ENCODE assay signal across 23 mouse cellular contexts in the genomic region with DNA sequence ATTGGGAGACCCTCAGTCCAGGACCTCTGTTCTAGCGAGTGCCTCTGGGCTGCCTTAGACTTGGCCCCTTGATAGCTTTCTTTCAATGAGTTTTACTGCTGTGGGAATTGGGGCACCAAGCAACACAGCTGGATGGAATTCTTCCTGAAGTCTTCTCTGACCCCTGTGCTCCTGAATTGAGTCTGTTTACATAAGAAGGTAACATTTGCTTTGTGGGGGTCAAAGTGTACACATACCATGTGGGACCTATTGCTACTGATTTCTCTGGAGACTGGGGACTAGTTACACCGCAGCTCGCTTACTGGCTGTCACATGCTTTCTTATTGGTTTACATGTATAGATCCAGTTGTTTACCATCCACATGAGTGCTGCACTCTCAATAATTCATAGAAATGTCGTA.
DNase-seq lines count a peak whose midpoint lies in the region; ATAC-seq and TF ChIP-seq lines count a peak whose summit lies in the region.
"Had no signal": no experiment of that assay in that cellular context is flagged by ENCODE, and none has a peak within 500 bp of the region (broad histone marks: within the 10 kb centered on the region; RNA-seq: fewer than 3 reads in every experiment).

No protein-coding gene starts in this region.

- TF ChIP-seq POLR2A in kidney, adult 2 months (IDR thresholded peaks at IDR 0.05; ENCODE audit: low read depth, low read length): no peak

- no peak for TF ChIP-seq EP300 in liver, postnatal 0 days (IDR thresholded peaks at IDR 0.05; ENCODE audit: low read depth)

- H3K4me2 ChIP-seq in hindbrain, embryonic 13.5 days: no peak overlapping the region
- no peak overlapping the region for H3K4me2 ChIP-seq in intestine, embryonic 16.5 days (ENCODE audit: low read depth, low read length)
- no peak overlapping the region for H3K4me2 ChIP-seq in liver, postnatal 0 days (ENCODE audit: low read depth, low read length)
- H3K4me2 ChIP-seq: neural tube, embryonic 12.5 days had no signal

- ATAC-seq in hindbrain, embryonic 13.5 days (ENCODE audit: low FRiP score): no peak
- peak; percentile 74 for ATAC-seq in intestine, embryonic 16.5 days
- ATAC-seq in liver, postnatal 0 days: peak; percentile 72
- ATAC-seq in erythroid progenitor cell, adult 5-6 weeks (replicated peaks; ENCODE audit: low FRiP score, poor library complexity, severe bottlenecking): no peak
- ATAC-seq: CD4-positive, CD25-positive, alpha-beta regulatory T cell, adult 4 months; hindbrain, embryonic 16.5 days had no signal

- H3K4me3 ChIP-seq in hindbrain, embryonic 10.5 days: no peak overlapping the region
- H3K4me3 ChIP-seq in hindbrain, embryonic 13.5 days: no peak overlapping the region
- no peak overlapping the region for H3K4me3 ChIP-seq in intestine, embryonic 16.5 days (ENCODE audit: low read length)
- H3K4me3 ChIP-seq in liver, postnatal 0 days (ENCODE audit: low read depth, low read length): no peak overlapping the region
- H3K4me3 ChIP-seq in kidney, adult 2 months (ENCODE audit: insufficient read depth, low read depth, low read length): no peak overlapping the region
- H3K4me3 ChIP-seq: left cerebral cortex, adult 2 months; megakaryocyte, embryonic 14.5 days; neural tube, embryonic 12.5 days had no signal

- H3K36me3 ChIP-seq in hindbrain, embryonic 10.5 days: no peaks in the 10 kb centered on the region
- H3K36me3 ChIP-seq in hindbrain, embryonic 13.5 days: no peaks in the 10 kb centered on the region
- no peaks in the 10 kb centered on the region for H3K36me3 ChIP-seq in intestine, embryonic 16.5 days (ENCODE audit: control insufficient read depth, insufficient read depth, low read length)
- H3K36me3 ChIP-seq in liver, postnatal 0 days (replicated peaks; ENCODE audit: insufficient read depth, low read length): no peaks in the 10 kb centered on the region
- H3K36me3 ChIP-seq in kidney, adult 2 months (ENCODE audit: control insufficient read depth, insufficient read depth, low read length): no peaks in the 10 kb centered on the region
- H3K36me3 ChIP-seq: G1E; neural tube, embryonic 12.5 days had no signal

- H3K9me3 ChIP-seq in hindbrain, embryonic 10.5 days: no peaks in the 10 kb centered on the region
- H3K9me3 ChIP-seq in hindbrain, embryonic 13.5 days: no peaks in the 10 kb centered on the region
- no peaks in the 10 kb centered on the region for H3K9me3 ChIP-seq in intestine, embryonic 16.5 days (ENCODE audit: control insufficient read depth, low read length)
- H3K9me3 ChIP-seq in liver, postnatal 0 days (ENCODE audit: low read length): no peaks in the 10 kb centered on the region
- H3K9me3 ChIP-seq: neural tube, embryonic 12.5 days had no signal

- DNase-seq in hindbrain, embryonic 10.5 days (ENCODE audit: low spot score): peak; percentile 17
- peak; percentile 61 for DNase-seq in embryo, embryonic 10.5 days (ENCODE audit: low spot score)
- DNase-seq in liver, postnatal 0 days: no peak
- no peak for DNase-seq in natural killer cell, adult 2 months (ENCODE audit: low spot score in 2 of 2)
- DNase-seq in kidney, adult 2 months: no peak
- DNase-seq: adrenal gland, postnatal 36 days; cerebellum, adult 2 months; heart, adult 18-20 months; heart, postnatal 36 days; kidney, adult 18-20 months; kidney, postnatal 14 days; left cerebral cortex, postnatal 4 days; lung, postnatal 10 days; thymus, postnatal 25 days had no signal

- no peak overlapping the region for H3K9ac ChIP-seq in hindbrain, embryonic 13.5 days
- H3K9ac ChIP-seq in intestine, embryonic 16.5 days (ENCODE audit: low read depth, low read length): no peak overlapping the region; the same call in 1 of the 2 replicates
- no peak overlapping the region for H3K9ac ChIP-seq in liver, postnatal 0 days (replicated peaks)
- H3K9ac ChIP-seq: neural tube, embryonic 12.5 days had no signal

- peaks cover 4% of the 10 kb centered on the region for H3K27me3 ChIP-seq in hindbrain, embryonic 10.5 days (ENCODE audit: insufficient read depth, poor library complexity, severe bottlenecking)
- no peaks in the 10 kb centered on the region for H3K27me3 ChIP-seq in hindbrain, embryonic 13.5 days
- no peaks in the 10 kb centered on the region for H3K27me3 ChIP-seq in intestine, embryonic 16.5 days (replicated peaks; ENCODE audit: control insufficient read depth, insufficient read depth, low read length)
- H3K27me3 ChIP-seq in liver, postnatal 0 days (ENCODE audit: insufficient read depth, low read length): no peaks in the 10 kb centered on the region
- H3K27me3 ChIP-seq in kidney, adult 2 months (replicated peaks; ENCODE audit: control insufficient read depth, insufficient read depth, low read length): no peaks in the 10 kb centered on the region
- H3K27me3 ChIP-seq: megakaryocyte, embryonic 14.5 days; neural tube, embryonic 12.5 days had no signal

- TF ChIP-seq CTCF in liver, postnatal 0 days (IDR thresholded peaks at IDR 0.05; ENCODE audit: low read depth): no peak
- TF ChIP-seq CTCF in kidney, adult 2 months (conservative IDR thresholded peaks at IDR 0.05; ENCODE audit: insufficient read depth, insufficient read length, low read depth, low read length): no peak

- whole genome bisulfite sequencing in hindbrain, embryonic 10.5 days: 44% methylated on average over 4 of the region's 4 CpGs
- WGBS in hindbrain, embryonic 13.5 days: 55% methylated on average over 4 of the region's 4 CpGs
- 36% methylated on average over 4 of the region's 4 CpGs for WGBS in intestine, embryonic 16.5 days
- WGBS in liver, postnatal 0 days (ENCODE audit: insufficient replicate concordance): 51% methylated on average over 4 of the region's 4 CpGs
- WGBS in kidney, adult 2 months: 65% methylated on average over 4 of the region's 4 CpGs

- peaks cover 36% of the 10 kb centered on the region for H3K4me1 ChIP-seq in hindbrain, embryonic 10.5 days (replicated peaks)
- H3K4me1 ChIP-seq in hindbrain, embryonic 13.5 days (replicated peaks): peaks cover 26% of the 10 kb centered on the region
- peaks cover 11% of the 10 kb centered on the region; the same call in 1 of the 2 replicates for H3K4me1 ChIP-seq in intestine, embryonic 16.5 days (ENCODE audit: control insufficient read depth, insufficient read depth, low read length)
- H3K4me1 ChIP-seq in liver, postnatal 0 days (ENCODE audit: insufficient read depth): no peaks in the 10 kb centered on the region
- H3K4me1 ChIP-seq in kidney, adult 2 months (ENCODE audit: control insufficient read depth, insufficient read depth, low read length): no peaks in the 10 kb centered on the region
- H3K4me1 ChIP-seq: megakaryocyte, embryonic 14.5 days had no signal

- no peak overlapping the region for H3K27ac ChIP-seq in hindbrain, embryonic 10.5 days
- no peak overlapping the region for H3K27ac ChIP-seq in hindbrain, embryonic 13.5 days
- no peak overlapping the region; the same call in 1 of the 2 replicates for H3K27ac ChIP-seq in intestine, embryonic 16.5 days (ENCODE audit: low read length)
- H3K27ac ChIP-seq in liver, postnatal 0 days (ENCODE audit: low read depth): no peak overlapping the region
- no peak overlapping the region for H3K27ac ChIP-seq in kidney, adult 2 months (ENCODE audit: insufficient read depth, low read depth, low read length)
- H3K27ac ChIP-seq: neural tube, embryonic 12.5 days had no signal

Comparison
In these comparisons a context has a peak if more than half of its experiments do, and no peak if none do; other contexts are left out.
1. DNase-seq: peak in hindbrain, embryonic 10.5 days (single experiment) and embryo, embryonic 10.5 days (single experiment); none in liver, postnatal 0 days (single experiment), natural killer cell, adult 2 months (0 of 2) and kidney, adult 2 months (single experiment).
2. ATAC-seq: peak in intestine, embryonic 16.5 days (single experiment) and liver, postnatal 0 days (single experiment); none in hindbrain, embryonic 13.5 days (single experiment) and erythroid progenitor cell, adult 5-6 weeks (single experiment).